Mouse (Mus musculus) hindbrain, embryonic 11.5 days (tissue): ENCODE measurements at regions not wholly inside any gene's neighbourhood (a gene's known extent, or its start where the extent isn't known, plus 50 kb on each side); places are given as distances from the start of the nearest gene placed in this dataset.
A peak's percentile ranks its signal among the peaks of the same experiment; 100 is the strongest.

Experiments
- ATAC-seq: fragments of 200-750 bp; cut with Nextera tagmentation; 2 replicates; pipeline ENCODE4 v1.8.0; 2017; ENCODE audit warnings: mild to moderate bottlenecking, moderate TSS enrichment, moderate library complexity; ENCODE audit not compliant: low FRiP score
- DNase-seq: peaks from one replicate; pipeline ENCODE4 v3.0.0-alpha.2; 2015; ENCODE audit warnings: low spot score
- H3K27ac ChIP-seq: fragments of 300-500 bp; sonication (generic); 2 replicates; pipeline ENCODE4 v1.5.1; 2014; ENCODE audit warnings: mild to moderate bottlenecking, low read depth, low read length
- H3K27me3 ChIP-seq: fragments of 300-500 bp; sonication (generic); 2 replicates; pipeline ENCODE4 v1.6.1; 2014; ENCODE audit warnings: mild to moderate bottlenecking, low read length, moderate library complexity, mixed read lengths; ENCODE audit not compliant: control insufficient read depth, insufficient read depth
- H3K36me3 ChIP-seq: fragments of 300-500 bp; sonication (generic); 2 replicates; pipeline ENCODE4 v1.6.1; 2014; ENCODE audit warnings: mild to moderate bottlenecking, low read length, moderate library complexity, mixed read lengths; ENCODE audit not compliant: control insufficient read depth, insufficient read depth
- H3K4me1 ChIP-seq: fragments of 300-500 bp; sonication (generic); replicated peaks from 2 replicates; pipeline ENCODE4 v1.6.1; 2014; ENCODE audit warnings: low read length, mixed read lengths; ENCODE audit not compliant: control insufficient read depth, insufficient read depth
- H3K4me2 ChIP-seq: fragments of 300-500 bp; sonication (generic); replicated peaks from 2 replicates; pipeline ENCODE4 v1.6.1; 2014; ENCODE audit warnings: mild to moderate bottlenecking, low read depth, low read length
- H3K4me3 ChIP-seq: fragments of 300-500 bp; sonication (generic); 2 replicates; pipeline ENCODE4 v1.5.1; 2014; ENCODE audit warnings: low read depth, low read length
- H3K9ac ChIP-seq: fragments of 300-500 bp; sonication (generic); 2 replicates; pipeline ENCODE4 v1.6.1; 2014; ENCODE audit warnings: low read depth, low read length
- H3K9me3 ChIP-seq: fragments of 300-500 bp; sonication (generic); 2 replicates; pipeline ENCODE4 v1.6.1; 2016; ENCODE audit warnings: low read length; ENCODE audit not compliant: control insufficient read depth
- WGBS: fragments of 180-500 bp; shearing (Covaris S2); extraction: QIAGEN DNeasy Blood & Tissue Kit; methylation state at CpG from one replicate; pipeline ENCODE4 v1.1.7; 2014; 5-methylcytosine and 5-hydroxymethylcytosine counted together

GRCm38 (mm10) chr10:124945257-124945656 is 444.0 kb downstream of the Slc16a7 start:
- H3K9me3 ChIP-seq, result no peaks in the 10 kb centered on the region
- no peaks in the 10 kb centered on the region for H3K36me3 ChIP-seq
- no peak overlapping the region for H3K4me3 ChIP-seq
- H3K27ac ChIP-seq, result no peak overlapping the region
- ATAC-seq (no peak), DNase-seq (no peak)
- H3K27me3 ChIP-seq, result no peaks in the 10 kb centered on the region
- no peak overlapping the region for H3K4me2 ChIP-seq
- H3K4me1 ChIP-seq, result no peaks in the 10 kb centered on the region
- WGBS, result 92% methylated on average over 6 of the region's 6 CpGs
- no peak overlapping the region for H3K9ac ChIP-seq

- ATAC-seq (no peak), DNase-seq (peak; percentile 33)
- Histone ChIP-seq H3K36me3 (no peaks in the 10 kb centered on the region), H3K4me2 (no peak overlapping the region), H3K9ac (no peak overlapping the region), H3K9me3 (no peaks in the 10 kb centered on the region), H3K4me1 (no peaks in the 10 kb centered on the region), H3K4me3 (no peak overlapping the region), H3K27me3 (no peaks in the 10 kb centered on the region), H3K27ac (no peak overlapping the region)
- 50% methylated on average over 12 of the region's 12 CpGs for WGBS
Measured at GRCm38 (mm10) chr10:124942214-124942613, 447.1 kb downstream of the Slc16a7 start.

GRCm38 (mm10) chr10:124927218-124927617 is 462.0 kb downstream of the Slc16a7 start:
- no peak overlapping the region for H3K4me3 ChIP-seq
- H3K36me3 ChIP-seq, result no peaks in the 10 kb centered on the region
- ATAC-seq (no peak), DNase-seq (no peak)
- no peak overlapping the region for H3K27ac ChIP-seq
- no peaks in the 10 kb centered on the region for H3K4me1 ChIP-seq
- H3K9me3 ChIP-seq, result no peaks in the 10 kb centered on the region
- no peak overlapping the region for H3K4me2 ChIP-seq
- H3K27me3 ChIP-seq, result no peaks in the 10 kb centered on the region
- H3K9ac ChIP-seq, result no peak overlapping the region
- 84% methylated on average over 2 of the region's 2 CpGs for WGBS

GRCm38 (mm10) chr10:124900044-124900443 is 489.2 kb downstream of the Slc16a7 start:
- H3K9ac ChIP-seq, result no peak overlapping the region
- no peaks in the 10 kb centered on the region for H3K9me3 ChIP-seq
- H3K4me3 ChIP-seq, result no peak overlapping the region
- H3K4me2 ChIP-seq, result no peak overlapping the region
- H3K36me3 ChIP-seq, result no peaks in the 10 kb centered on the region
- no peaks in the 10 kb centered on the region for H3K27me3 ChIP-seq
- no peak overlapping the region for H3K27ac ChIP-seq
- H3K4me1 ChIP-seq, result no peaks in the 10 kb centered on the region
- WGBS, result 92% methylated on average over 12 of the region's 12 CpGs
- no peak for DNase-seq
- no peak for ATAC-seq

- Histone ChIP-seq H3K9me3 (no peaks in the 10 kb centered on the region), H3K4me2 (no peak overlapping the region), H3K27me3 (no peaks in the 10 kb centered on the region), H3K4me3 (no peak overlapping the region), H3K4me1 (no peaks in the 10 kb centered on the region), H3K27ac (no peak overlapping the region), H3K9ac (no peak overlapping the region), H3K36me3 (no peaks in the 10 kb centered on the region)
- ATAC-seq (no peak), DNase-seq (no peak)
Measured at GRCm38 (mm10) chr10:124878525-124878924, 510.7 kb downstream of the Slc16a7 start.

- ATAC-seq (no peak), DNase-seq (no peak)
- H3K36me3 ChIP-seq, result no peaks in the 10 kb centered on the region
- no peaks in the 10 kb centered on the region for H3K9me3 ChIP-seq
- 94% methylated on average over 2 of the region's 2 CpGs for WGBS
- no peak overlapping the region for H3K9ac ChIP-seq
- no peak overlapping the region for H3K27ac ChIP-seq
- H3K27me3 ChIP-seq, result no peaks in the 10 kb centered on the region
- no peak overlapping the region for H3K4me3 ChIP-seq
- H3K4me2 ChIP-seq, result no peak overlapping the region
- H3K4me1 ChIP-seq, result no peaks in the 10 kb centered on the region
Measured at GRCm38 (mm10) chr10:124877706-124878105, 511.6 kb downstream of the Slc16a7 start.

GRCm38 (mm10) chr10:124872211-124872610 is 517.1 kb downstream of the Slc16a7 start:
- Histone ChIP-seq H3K9me3 (no peaks in the 10 kb centered on the region), H3K9ac (no peak overlapping the region), H3K4me3 (no peak overlapping the region), H3K36me3 (no peaks in the 10 kb centered on the region), H3K4me1 (no peaks in the 10 kb centered on the region), H3K27ac (no peak overlapping the region), H3K4me2 (no peak overlapping the region), H3K27me3 (no peaks in the 10 kb centered on the region)
- ATAC-seq (no peak), DNase-seq (no peak)
- WGBS, result 88% methylated on average over 2 of the region's 2 CpGs

GRCm38 (mm10) chr10:124842546-124843113 is 546.6 kb downstream of the Slc16a7 start:
- no peaks in the 10 kb centered on the region for H3K27me3 ChIP-seq
- H3K36me3 ChIP-seq, result no peaks in the 10 kb centered on the region
- 85% methylated on average over 8 of the region's 8 CpGs for WGBS
- no peak for ATAC-seq
- H3K9me3 ChIP-seq, result no peaks in the 10 kb centered on the region
- no peaks in the 10 kb centered on the region for H3K4me1 ChIP-seq
- H3K4me3 ChIP-seq, result no peak overlapping the region
- DNase-seq, result no peak
- no peak overlapping the region for H3K9ac ChIP-seq
- no peak overlapping the region for H3K27ac ChIP-seq
- H3K4me2 ChIP-seq, result no peak overlapping the region

GRCm38 (mm10) chr10:124833930-124834329 is 555.3 kb downstream of the Slc16a7 start:
- Histone ChIP-seq H3K9ac (no peak overlapping the region), H3K36me3 (no peaks in the 10 kb centered on the region), H3K4me1 (no peaks in the 10 kb centered on the region), H3K9me3 (no peaks in the 10 kb centered on the region), H3K4me3 (no peak overlapping the region), H3K4me2 (no peak overlapping the region), H3K27me3 (no peaks in the 10 kb centered on the region), H3K27ac (no peak overlapping the region)
- 0 out of 2 replicates have a peak, but pooled peaks have one; percentile 43 for ATAC-seq
- WGBS, result 74% methylated on average over 4 of the region's 4 CpGs
- DNase-seq, result peak; percentile 4
